Mouse (Mus musculus): ENCODE results near the gene Pdzd2. TPM values are rescaled to one million over a fixed set of nuclear protein-coding genes. Genes with fewer than 3 reads are reported as not detected.

Gene Pdzd2
- polyA plus RNA-seq, 1 experiment from 2014 or later = 6.3 TPM

DNA sequence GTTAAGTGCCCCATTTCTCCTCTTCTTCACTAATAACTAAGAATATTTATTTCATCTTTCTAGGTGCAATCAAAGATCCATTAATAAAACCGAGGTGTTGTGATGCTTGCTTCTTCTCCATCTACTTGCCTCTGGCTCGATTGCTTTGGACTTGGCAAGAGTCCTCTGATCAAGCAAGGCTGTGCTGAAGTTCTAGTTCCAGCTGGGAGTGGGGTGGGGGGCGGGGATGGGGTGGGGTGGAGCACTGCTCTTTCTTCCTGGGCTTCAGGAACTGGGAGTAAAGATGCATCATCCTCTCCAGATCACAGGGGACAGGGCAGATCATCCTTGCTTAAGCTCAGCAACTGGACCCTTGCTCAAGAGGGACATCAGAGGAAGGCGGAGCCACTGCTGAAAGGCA lies 5.5 kb downstream of the Pdzd2 start:
- DNase-seq (ENCODE audit: low spot score) = no peak

- DNase-seq (ENCODE audit: low spot score) = no peak
Measured at GRCm38 (mm10) chr15:12732613-12733012, 7.1 kb downstream of the Pdzd2 start.

GRCm38 (mm10) chr15:12728381-12728780 lies 11.3 kb downstream of the Pdzd2 start:
- no peak for DNase-seq (ENCODE audit: low spot score)

- no peak for DNase-seq (ENCODE audit: low spot score)
Measured at GRCm38 (mm10) chr15:12725256-12725655, 14.5 kb downstream of the Pdzd2 start.

GRCm38 (mm10) chr15:12721684-12722500 lies 17.8 kb downstream of the Pdzd2 start:
- no peak for DNase-seq (ENCODE audit: low spot score)

DNA sequence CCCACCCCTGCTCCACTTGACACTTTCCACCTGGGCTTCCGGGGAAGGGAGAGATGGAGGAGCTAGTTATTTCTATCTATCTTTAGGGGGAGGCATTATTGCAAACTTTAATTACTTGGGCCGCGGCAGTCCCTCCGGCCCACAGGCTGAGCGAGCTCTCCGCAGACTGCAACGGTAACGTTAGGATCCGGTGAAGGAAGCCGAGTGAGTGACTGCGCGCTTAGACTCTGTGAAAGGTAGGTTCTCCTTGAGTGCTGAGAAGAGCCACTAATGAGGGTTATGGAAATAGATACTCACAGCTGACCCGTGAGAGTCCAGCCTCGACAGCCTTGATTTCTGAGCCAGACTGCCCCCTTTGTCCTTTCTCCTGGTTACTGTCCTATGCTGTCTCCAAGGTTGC lies 20.9 kb downstream of the Pdzd2 start:
- no peak for DNase-seq (ENCODE audit: low spot score)

DNA sequence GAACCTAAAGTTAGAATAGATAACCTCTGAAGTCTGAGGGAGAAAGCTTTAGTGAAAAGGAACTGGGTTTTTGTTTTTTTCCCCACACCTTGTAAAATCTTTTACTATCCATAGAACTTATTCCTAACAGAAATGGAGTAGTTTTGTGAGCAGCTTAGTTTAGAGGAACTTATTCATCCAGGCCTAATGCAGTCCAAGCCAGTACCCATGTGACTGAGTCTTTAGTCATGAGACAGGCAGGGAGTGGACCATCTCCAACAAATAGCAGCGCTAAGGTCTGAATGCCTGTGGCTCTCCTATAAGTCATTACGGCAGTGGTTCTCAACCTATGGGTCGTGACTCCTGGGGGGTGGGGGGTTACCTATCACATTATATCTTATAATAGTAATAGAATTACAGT lies 22.3 kb downstream of the Pdzd2 start:
- DNase-seq (ENCODE audit: low spot score) = no peak

DNA sequence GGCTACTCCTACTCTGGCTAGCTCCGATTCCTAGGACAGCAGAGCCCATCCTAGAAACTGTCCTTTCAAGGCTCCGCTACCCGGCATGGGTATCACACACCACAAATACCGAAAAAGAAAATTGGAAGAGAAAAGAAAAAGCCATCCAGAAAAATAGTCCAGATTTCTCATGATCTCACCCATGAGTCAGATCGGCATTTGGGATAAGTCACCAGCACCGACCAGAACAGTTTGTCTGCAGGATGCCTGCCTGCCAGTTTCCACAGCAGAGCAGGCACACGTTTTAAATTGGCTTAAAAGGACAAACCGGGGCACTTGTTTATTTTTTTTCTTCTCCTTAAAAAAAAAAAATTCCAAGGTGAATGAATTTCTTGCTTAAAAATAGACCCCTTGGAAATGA lies 22.8 kb downstream of the Pdzd2 start:
- no peak for DNase-seq (ENCODE audit: low spot score)

GRCm38 (mm10) chr15:12714322-12714721 lies 25.4 kb downstream of the Pdzd2 start:
- DNase-seq (ENCODE audit: low spot score) = no peak

DNA sequence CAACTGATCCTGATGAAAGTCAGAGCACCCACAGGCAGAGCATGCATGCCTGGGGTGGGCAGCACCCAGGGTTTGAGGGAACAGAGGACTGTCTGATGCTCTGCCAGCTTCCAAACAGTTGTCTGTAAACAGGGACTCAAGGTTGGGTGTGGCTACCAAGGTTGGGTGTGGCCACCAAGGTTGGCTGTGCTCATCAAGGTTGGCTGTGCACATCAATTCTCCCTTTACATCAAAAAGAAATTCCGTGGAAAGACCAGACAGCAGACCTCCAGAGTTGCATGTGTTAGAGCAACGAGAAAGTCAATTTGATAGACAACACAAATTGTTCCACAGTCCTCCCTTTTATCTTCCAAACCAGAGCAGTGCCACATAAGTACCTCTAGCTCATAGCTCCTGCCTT lies 26.5 kb downstream of the Pdzd2 start:
- DNase-seq (ENCODE audit: low spot score) = no peak

DNA sequence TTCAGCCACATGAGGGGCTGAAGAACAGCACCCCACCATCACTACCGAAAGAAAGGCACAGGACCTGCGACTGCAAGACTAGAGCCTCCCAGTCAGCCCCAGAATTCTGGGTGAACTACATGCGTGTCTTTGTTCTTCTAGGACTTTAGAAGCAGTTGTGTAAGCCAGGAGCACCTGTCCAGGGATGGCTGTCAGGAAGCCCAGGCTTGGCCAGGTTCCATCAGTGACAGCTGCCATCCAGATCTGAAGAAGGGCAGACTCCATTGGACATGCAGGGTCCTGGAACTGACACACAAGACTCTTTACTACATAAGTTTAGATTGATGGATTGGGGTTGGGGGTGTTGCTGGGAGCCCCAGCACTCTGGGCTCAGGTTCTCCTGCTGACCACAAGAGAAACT lies 29.7 kb downstream of the Pdzd2 start:
- DNase-seq (ENCODE audit: low spot score) = no peak

DNA sequence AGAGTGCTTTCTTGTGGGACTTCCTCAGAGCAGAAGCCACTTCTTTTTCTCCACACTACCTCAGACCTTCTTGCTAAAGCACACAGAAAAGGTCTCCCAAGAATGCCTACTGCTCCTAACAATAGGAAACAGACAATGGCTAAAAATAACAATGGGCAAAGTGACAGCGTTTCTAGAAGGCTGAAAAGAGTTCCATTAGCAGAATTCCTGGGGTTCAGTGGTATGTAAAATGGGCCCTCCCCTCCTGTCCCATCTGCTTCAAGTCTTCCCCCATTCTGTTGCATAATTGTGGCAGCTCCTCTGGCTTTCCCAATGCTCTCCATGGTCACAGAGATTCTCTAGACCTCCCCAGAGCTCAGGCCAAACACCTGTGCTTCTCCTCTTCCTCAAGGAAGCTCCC lies 31.4 kb downstream of the Pdzd2 start:
- no peak for DNase-seq (ENCODE audit: low spot score)

DNA sequence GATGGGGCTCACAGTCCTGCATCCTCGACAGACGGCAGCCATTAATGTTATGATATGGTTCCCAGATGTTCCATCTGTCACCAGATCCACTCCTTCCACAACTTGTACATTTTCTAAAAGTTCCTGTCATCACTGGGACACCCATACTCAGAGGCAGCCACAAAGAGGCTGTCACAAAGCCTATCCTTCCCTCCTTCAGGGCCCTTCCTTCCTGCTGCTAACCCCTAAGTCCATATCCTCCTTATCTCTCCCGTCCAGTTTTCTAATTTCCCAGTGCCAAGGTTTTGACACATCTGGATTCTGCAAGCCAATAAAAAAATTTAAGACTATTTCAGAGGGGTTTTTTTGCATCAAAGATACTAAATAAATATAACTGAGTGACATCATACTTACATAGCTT lies 32.8 kb downstream of the Pdzd2 start:
- no peak for DNase-seq (ENCODE audit: low spot score)

- no peak for DNase-seq (ENCODE audit: low spot score)
Measured at GRCm38 (mm10) chr15:12700367-12700766, 39.4 kb downstream of the Pdzd2 start.

DNA sequence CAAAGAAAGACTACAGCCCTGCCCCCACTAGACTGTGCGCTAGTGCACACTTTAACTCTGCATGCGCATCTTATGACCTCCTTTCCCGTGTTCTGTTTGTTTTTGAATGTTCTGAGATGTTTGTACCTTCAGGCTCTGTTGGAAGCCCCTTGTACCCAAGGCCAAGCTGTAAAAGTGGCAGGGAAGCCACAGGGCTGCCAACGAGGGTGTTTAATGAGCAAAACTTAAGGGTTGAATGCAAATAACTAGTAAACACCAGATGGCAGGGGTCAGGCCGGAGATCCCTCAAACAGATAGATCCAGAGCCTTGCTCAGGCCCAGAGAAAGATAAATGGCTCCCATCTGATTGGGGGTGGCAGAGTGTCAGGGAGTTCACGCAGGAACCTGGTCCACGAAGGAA lies 42.0 kb downstream of the Pdzd2 start:
- DNase-seq (ENCODE audit: low spot score) = no peak

DNA sequence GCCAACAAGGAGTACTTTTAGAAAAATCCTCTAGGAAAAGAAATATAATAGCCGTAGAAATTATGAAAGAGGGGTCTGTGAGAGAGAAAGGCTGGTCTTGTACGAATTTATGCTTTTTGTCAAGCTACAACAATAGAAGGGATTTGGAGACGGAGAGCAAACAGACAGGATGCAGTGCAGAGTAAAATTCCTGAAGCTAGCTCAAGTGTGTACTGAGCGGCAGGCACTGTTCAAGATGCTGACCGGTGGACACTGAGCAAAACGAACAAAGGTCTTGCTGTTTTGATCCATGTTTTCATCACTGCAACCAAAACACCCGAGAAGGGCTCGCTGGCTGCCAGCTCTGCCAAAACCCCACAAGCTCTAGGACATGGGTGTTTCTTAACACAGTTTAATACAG lies 42.8 kb downstream of the Pdzd2 start:
- DNase-seq (ENCODE audit: low spot score) = no peak

- DNase-seq (ENCODE audit: low spot score) = no peak
Measured at GRCm38 (mm10) chr15:12689716-12690381, 49.9 kb downstream of the Pdzd2 start.

- DNase-seq (ENCODE audit: low spot score) = no peak
Measured at GRCm38 (mm10) chr15:12682549-12682948, 57.2 kb downstream of the Pdzd2 start.

GRCm38 (mm10) chr15:12681891-12682290 lies 57.8 kb downstream of the Pdzd2 start:
- no peak for DNase-seq (ENCODE audit: low spot score)

- no peak for DNase-seq (ENCODE audit: low spot score)
Measured at GRCm38 (mm10) chr15:12680750-12681149, 59.0 kb downstream of the Pdzd2 start.

- no peak for DNase-seq (ENCODE audit: low spot score)
Measured at GRCm38 (mm10) chr15:12679996-12680395, 59.7 kb downstream of the Pdzd2 start.

- DNase-seq (ENCODE audit: low spot score) = no peak
Measured at GRCm38 (mm10) chr15:12678540-12679112, 61.1 kb downstream of the Pdzd2 start.

- no peak for DNase-seq (ENCODE audit: low spot score)
Measured at GRCm38 (mm10) chr15:12675366-12675765, 64.4 kb downstream of the Pdzd2 start.
